Mouse (Mus musculus) intestine, embryonic 14.5 days (tissue): ENCODE results near the gene Pax5. TPM values are rescaled to one million over a fixed set of nuclear protein-coding genes. Genes with fewer than 3 reads are reported as not detected.

Experiments used
- ATAC-seq: fragments of 200-750 bp; cut with Nextera tagmentation; replicated peaks from 2 replicates; pipeline ENCODE4 v1.8.0; 2017; ENCODE audit warnings: low read depth, moderate number of reproducible peaks, moderate TSS enrichment, moderate library complexity; ENCODE audit not compliant: low FRiP score, low TSS enrichment
- DNase-seq: peaks from one replicate; pipeline ENCODE4 v3.0.0-alpha.2; 2018; ENCODE audit warnings: low spot score
- H3K27ac ChIP-seq: fragments of 300-500 bp; sonication (generic); 2 replicates; pipeline ENCODE4 v1.5.1; 2014; ENCODE audit warnings: low read depth, mild to moderate bottlenecking, control low read depth
- H3K27me3 ChIP-seq: fragments of 300-500 bp; sonication (generic); replicated peaks from 2 replicates; pipeline ENCODE4 v1.6.1; 2014; ENCODE audit warnings: low read length, control low read depth; ENCODE audit not compliant: control insufficient read depth, insufficient read depth
- H3K36me3 ChIP-seq: fragments of 300-500 bp; sonication (generic); 2 replicates; pipeline ENCODE4 v1.6.1; 2014; ENCODE audit warnings: low read length, control low read depth; ENCODE audit not compliant: control insufficient read depth, insufficient read depth
- H3K4me1 ChIP-seq: fragments of 300-500 bp; sonication (generic); replicated peaks from 2 replicates; pipeline ENCODE4 v1.6.1; 2014; ENCODE audit warnings: low read length, control low read depth, mixed read lengths; ENCODE audit not compliant: control insufficient read depth, insufficient read depth
- H3K4me2 ChIP-seq: fragments of 300-500 bp; sonication (generic); 2 replicates; pipeline ENCODE4 v1.6.1; 2014; ENCODE audit warnings: low read length
- H3K4me3 ChIP-seq: fragments of 300-500 bp; sonication (generic); 2 replicates; pipeline ENCODE4 v1.5.1; 2014; ENCODE audit warnings: low read depth, low read length, control low read depth, mixed read lengths
- H3K9ac ChIP-seq: fragments of 300-500 bp; sonication (generic); 2 replicates; pipeline ENCODE4 v1.6.1; 2014; ENCODE audit warnings: mild to moderate bottlenecking, low read length
- H3K9me3 ChIP-seq: fragments of 300-500 bp; sonication (generic); 2 replicates; pipeline ENCODE4 v1.6.1; 2016; ENCODE audit warnings: low read length, control low read depth; ENCODE audit not compliant: control insufficient read depth
- WGBS: fragments of 180-500 bp; shearing (Covaris S2); extraction: QIAGEN DNeasy Blood & Tissue Kit; methylation state at CpG from one replicate; pipeline ENCODE4 v1.1.7; 2014; 5-methylcytosine and 5-hydroxymethylcytosine counted together
- polyA plus RNA-seq: library from polyadenylated mRNA; unstranded; fragments of >200 nt; fragmentation: Nextera tagmentation; extraction: Ambion mirVana; gene quantifications from 2 replicates; pipeline ENCODE4 v1.2.1, GENCODE M21; 2014

The Pax5 gene
- polyA plus RNA-seq, 1 experiment from 2014 or later = not detected

GRCm38 (mm10) chr4:44518923-44519322 is 191.4 kb downstream of the Pax5 start:
- 68% methylated on average over 11 of the region's 11 CpGs for WGBS
- H3K9me3 ChIP-seq = no peaks in the 10 kb centered on the region
- H3K4me1 ChIP-seq = no peaks in the 10 kb centered on the region
- H3K36me3 ChIP-seq = no peaks in the 10 kb centered on the region
- no peaks in the 10 kb centered on the region for H3K27me3 ChIP-seq
- no peak overlapping the region for H3K4me3 ChIP-seq
- no peak overlapping the region for H3K27ac ChIP-seq
- H3K4me2 ChIP-seq = no peak overlapping the region
- DNase-seq (no peak), ATAC-seq (no peak)
- H3K9ac ChIP-seq = no peak overlapping the region

GRCm38 (mm10) chr4:44513981-44514380 is 196.3 kb downstream of the Pax5 start:
- no peaks in the 10 kb centered on the region for H3K36me3 ChIP-seq

GRCm38 (mm10) chr4:44511682-44512081 is 198.6 kb downstream of the Pax5 start:
- Histone ChIP-seq H3K9me3 (no peaks in the 10 kb centered on the region), H3K4me3 (no peak overlapping the region), H3K36me3 (no peaks in the 10 kb centered on the region), H3K4me2 (no peak overlapping the region), H3K27me3 (peaks cover 3% of the 10 kb centered on the region; the same call in 1 of the 2 replicates), H3K27ac (no peak overlapping the region), H3K4me1 (no peaks in the 10 kb centered on the region; the same call in 1 of the 2 replicates), H3K9ac (no peak overlapping the region)
- peak; percentile 88 for DNase-seq
- WGBS = 8% methylated on average over 7 of the region's 7 CpGs
- ATAC-seq = no peak

More at GRCm38 (mm10) chr4:44513981-44514380, 196.3 kb downstream of the Pax5 start:
- 71% methylated on average over 4 of the region's 4 CpGs for WGBS
- Histone ChIP-seq H3K4me3 (no peak overlapping the region), H3K4me1 (no peaks in the 10 kb centered on the region), H3K27ac (no peak overlapping the region), H3K9ac (no peak overlapping the region), H3K4me2 (no peak overlapping the region), H3K9me3 (no peaks in the 10 kb centered on the region), H3K27me3 (no peaks in the 10 kb centered on the region; the same call in 1 of the 2 replicates)
- no peak for DNase-seq
- no peak for ATAC-seq

DNA sequence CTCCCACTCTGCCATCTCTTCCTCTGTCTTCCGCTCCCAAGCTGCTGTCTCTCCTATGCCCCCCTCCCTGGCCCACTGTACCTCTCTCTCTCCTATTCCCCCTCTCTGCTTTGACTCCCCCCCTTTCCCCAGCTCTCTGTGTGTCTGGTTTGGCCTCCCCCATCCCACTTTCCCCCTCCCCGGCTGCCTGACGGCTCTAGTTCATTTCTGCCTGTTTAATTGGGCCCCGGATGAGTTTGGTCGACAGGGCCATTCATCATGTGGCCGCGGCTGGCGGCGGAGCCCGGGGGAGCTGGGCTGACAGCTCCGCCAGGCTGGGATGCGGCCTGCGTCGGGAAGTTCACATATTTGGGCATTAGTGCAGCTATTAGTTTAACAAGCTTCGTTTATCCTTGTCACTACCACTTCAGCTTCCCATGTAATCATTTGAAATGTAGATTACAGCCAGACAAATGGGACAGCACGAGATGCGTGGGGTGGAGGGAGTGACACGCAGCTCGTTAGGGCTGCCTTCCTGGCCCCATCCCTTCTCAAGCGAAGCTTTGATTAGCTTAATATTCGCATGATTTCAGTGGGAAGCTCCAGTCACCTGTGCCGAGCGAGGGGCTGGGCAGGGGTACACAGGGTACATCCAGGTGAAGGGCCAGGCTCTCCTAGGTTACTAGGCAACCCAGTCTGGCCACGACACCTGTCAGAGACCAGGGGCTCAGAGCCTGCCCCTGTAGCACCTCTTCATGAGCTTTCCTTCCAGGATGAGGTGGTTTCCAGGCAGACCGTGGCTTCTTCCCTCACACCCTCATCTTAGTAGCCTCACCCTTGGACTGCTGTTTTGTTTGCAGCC is 201.7 kb downstream of the Pax5 start:
- WGBS = 11% methylated on average over 25 of the region's 25 CpGs
- no peak overlapping the region for H3K4me3 ChIP-seq
- no peak for ATAC-seq
- no peak overlapping the region for H3K4me2 ChIP-seq
- no peak overlapping the region for H3K9ac ChIP-seq
- H3K4me1 ChIP-seq = no peaks in the 10 kb centered on the region; the same call in 1 of the 2 replicates
- H3K9me3 ChIP-seq = no peaks in the 10 kb centered on the region
- no peak overlapping the region for H3K27ac ChIP-seq
- DNase-seq = no peak
- no peaks in the 10 kb centered on the region for H3K36me3 ChIP-seq
- peaks cover 3% of the 10 kb centered on the region; the same call in 1 of the 2 replicates for H3K27me3 ChIP-seq

DNA sequence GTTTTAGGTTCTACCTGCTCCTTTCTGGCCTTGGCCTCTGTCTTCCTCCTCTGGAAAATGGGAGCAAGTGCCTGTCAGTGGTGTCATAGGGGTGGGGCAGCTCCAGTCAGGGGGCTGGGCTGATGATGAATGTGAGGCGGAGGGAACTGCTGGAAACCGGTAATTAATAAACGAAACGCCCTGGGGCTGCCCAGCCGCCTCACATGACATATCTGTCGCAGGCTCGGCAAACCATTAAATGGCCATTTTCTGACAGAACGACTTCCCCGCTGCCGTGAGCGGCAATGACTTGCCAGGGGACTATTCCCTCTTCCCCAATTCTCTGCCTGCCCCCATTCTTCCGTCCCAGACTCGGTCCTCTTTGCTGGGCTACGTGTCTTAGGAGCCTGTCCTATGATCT is 202.4 kb downstream of the Pax5 start:
- H3K9me3 ChIP-seq = no peaks in the 10 kb centered on the region
- H3K4me2 ChIP-seq = no peak overlapping the region
- H3K36me3 ChIP-seq = no peaks in the 10 kb centered on the region
- H3K4me3 ChIP-seq = no peak overlapping the region
- WGBS = 35% methylated on average over 14 of the region's 14 CpGs
- no peak for DNase-seq
- ATAC-seq = no peak
- peaks cover 3% of the 10 kb centered on the region; the same call in 1 of the 2 replicates for H3K27me3 ChIP-seq
- H3K4me1 ChIP-seq = no peaks in the 10 kb centered on the region; the same call in 1 of the 2 replicates
- H3K27ac ChIP-seq = no peak overlapping the region
- no peak overlapping the region for H3K9ac ChIP-seq

- 0 out of 2 replicates have a peak, but pooled peaks cover 3% of the 10 kb centered on the region for H3K27me3 ChIP-seq
- H3K4me2 ChIP-seq = no peak overlapping the region
- ATAC-seq (no peak), DNase-seq (no peak)
- no peaks in the 10 kb centered on the region for H3K9me3 ChIP-seq
- no peaks in the 10 kb centered on the region for H3K36me3 ChIP-seq
- H3K27ac ChIP-seq = no peak overlapping the region
- no peak overlapping the region for H3K9ac ChIP-seq
- 77% methylated on average over 7 of the region's 7 CpGs for WGBS
- no peak overlapping the region for H3K4me3 ChIP-seq
- H3K4me1 ChIP-seq = no peaks in the 10 kb centered on the region; the same call in 1 of the 2 replicates
These were observed 205.3 kb downstream of the Pax5 start for GRCm38 (mm10) chr4:44504998-44505397.

- WGBS = 34% methylated on average over 9 of the region's 9 CpGs
- DNase-seq (no peak), ATAC-seq (no peak)
- Histone ChIP-seq H3K4me2 (no peak overlapping the region), H3K9ac (no peak overlapping the region), H3K4me3 (no peak overlapping the region), H3K9me3 (no peaks in the 10 kb centered on the region), H3K36me3 (no peaks in the 10 kb centered on the region), H3K27ac (no peak overlapping the region), H3K4me1 (no peaks in the 10 kb centered on the region), H3K27me3 (no peaks in the 10 kb centered on the region)
These were observed 208.0 kb downstream of the Pax5 start for GRCm38 (mm10) chr4:44502196-44502867.

DNA sequence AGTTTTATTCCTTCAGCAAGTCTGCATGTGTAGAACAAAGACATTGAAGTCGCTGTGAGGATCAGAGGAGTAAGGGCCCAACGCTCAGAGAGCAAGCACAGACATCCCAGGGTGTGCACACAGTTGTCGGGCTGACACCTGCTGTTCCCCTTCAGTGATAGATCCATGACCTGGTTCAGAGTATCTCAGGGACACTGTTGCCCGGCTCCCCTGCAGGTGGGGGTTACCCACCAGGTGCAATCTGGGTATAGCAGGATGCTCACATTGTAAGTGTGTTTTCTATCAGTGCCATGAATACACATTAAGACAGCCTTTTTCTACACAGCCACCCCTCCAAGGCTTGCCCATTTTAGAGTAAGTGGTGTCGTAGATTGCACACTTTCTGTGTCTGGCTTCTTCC is 212.1 kb downstream of the Pax5 start:
- Histone ChIP-seq H3K4me3 (no peak overlapping the region), H3K27me3 (no peaks in the 10 kb centered on the region), H3K27ac (no peak overlapping the region), H3K9me3 (no peaks in the 10 kb centered on the region), H3K4me1 (no peaks in the 10 kb centered on the region), H3K4me2 (no peak overlapping the region), H3K36me3 (no peaks in the 10 kb centered on the region), H3K9ac (no peak overlapping the region)
- ATAC-seq (no peak), DNase-seq (no peak)
- WGBS = 84% methylated on average over 5 of the region's 5 CpGs
